Mouse (Mus musculus): Measurements from ENCODE around the gene Itpk1. TPM values are rescaled to one million over a fixed set of nuclear protein-coding genes. Genes with fewer than 3 reads are reported as not detected.
A peak's percentile ranks its signal among the peaks of the same experiment; 100 is the strongest.

The Itpk1 gene
- polyA plus RNA-seq, 1 experiment from 2014 or later: 40.6 TPM

DNA sequence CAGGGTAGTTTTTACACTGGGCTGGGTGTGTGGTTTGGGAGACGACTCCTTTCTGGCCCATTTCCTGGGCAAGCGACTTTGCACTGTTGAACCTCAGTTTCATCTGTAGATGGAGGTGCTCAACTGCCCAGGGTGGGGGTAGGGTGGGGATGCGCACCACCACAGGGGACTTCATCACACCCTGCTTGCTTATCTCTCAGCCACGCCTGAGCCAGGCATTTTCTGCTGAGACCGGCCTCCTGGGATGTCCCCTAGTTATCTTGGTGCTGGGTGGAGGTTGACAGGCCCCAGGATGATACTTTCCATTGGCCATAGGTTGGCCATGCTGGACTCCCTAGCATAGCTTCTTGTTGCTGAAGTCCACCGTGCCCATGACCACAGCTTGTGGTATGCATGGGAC, 139.6 kb downstream of the Itpk1 start:
- Histone ChIP-seq H3K4me3 (ENCODE audit: low read depth, low read length) (no peak overlapping the region), H3K4me2 (ENCODE audit: low read depth, low read length) (no peak overlapping the region), H3K9ac (replicated peaks; ENCODE audit: low read depth, low read length) (no peak overlapping the region), H3K27me3 (ENCODE audit: control insufficient read depth, insufficient read depth, low read length) (no peaks in the 10 kb centered on the region), H3K4me1 (ENCODE audit: control insufficient read depth, insufficient read depth, low read length) (no peaks in the 10 kb centered on the region), H3K36me3 (ENCODE audit: control insufficient read depth, insufficient read depth, low read length) (peaks cover 6% of the 10 kb centered on the region; the same call in 1 of the 2 replicates), H3K27ac (ENCODE audit: low read depth, low read length) (no peak overlapping the region), H3K9me3 (ENCODE audit: control insufficient read depth, low read length) (no peaks in the 10 kb centered on the region)
- 92% methylated on average over 6 of the region's 6 CpGs for WGBS
- no peak for ATAC-seq (ENCODE audit: low read depth)

DNA sequence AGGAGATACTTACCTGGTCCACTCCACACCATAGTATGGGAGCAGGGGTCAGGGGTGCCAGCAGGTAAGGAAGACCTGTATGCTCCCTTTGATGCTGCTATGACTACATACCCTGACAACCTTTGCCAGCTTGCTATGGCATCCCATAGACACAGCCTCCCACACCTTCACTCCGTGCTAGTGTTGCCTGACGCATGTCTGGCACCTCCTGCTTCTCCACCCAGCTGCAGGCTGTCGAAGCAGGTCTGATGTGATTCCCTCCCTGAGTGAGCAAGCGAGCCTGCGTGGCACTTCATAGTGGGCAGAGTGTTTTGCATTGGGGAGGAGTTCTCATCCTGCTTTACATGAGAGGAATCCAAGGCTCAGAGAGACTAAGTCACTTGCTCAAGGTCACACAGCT, 147.4 kb downstream of the Itpk1 start:
- no peak overlapping the region for H3K4me3 ChIP-seq (ENCODE audit: low read depth, low read length)
- H3K27me3 ChIP-seq (ENCODE audit: control insufficient read depth, insufficient read depth, low read length): no peaks in the 10 kb centered on the region
- H3K27ac ChIP-seq (ENCODE audit: low read depth, low read length): no peak overlapping the region
- no peaks in the 10 kb centered on the region for H3K9me3 ChIP-seq (ENCODE audit: control insufficient read depth, low read length)
- ATAC-seq (ENCODE audit: low read depth): no peak
- H3K9ac ChIP-seq (replicated peaks; ENCODE audit: low read depth, low read length): no peak overlapping the region
- 86% methylated on average over 5 of the region's 5 CpGs for WGBS
- no peaks in the 10 kb centered on the region; the same call in 1 of the 2 replicates for H3K36me3 ChIP-seq (ENCODE audit: control insufficient read depth, insufficient read depth, low read length)
- no peak overlapping the region for H3K4me2 ChIP-seq (ENCODE audit: low read depth, low read length)
- peaks cover 13% of the 10 kb centered on the region for H3K4me1 ChIP-seq (ENCODE audit: control insufficient read depth, insufficient read depth, low read length)

DNA sequence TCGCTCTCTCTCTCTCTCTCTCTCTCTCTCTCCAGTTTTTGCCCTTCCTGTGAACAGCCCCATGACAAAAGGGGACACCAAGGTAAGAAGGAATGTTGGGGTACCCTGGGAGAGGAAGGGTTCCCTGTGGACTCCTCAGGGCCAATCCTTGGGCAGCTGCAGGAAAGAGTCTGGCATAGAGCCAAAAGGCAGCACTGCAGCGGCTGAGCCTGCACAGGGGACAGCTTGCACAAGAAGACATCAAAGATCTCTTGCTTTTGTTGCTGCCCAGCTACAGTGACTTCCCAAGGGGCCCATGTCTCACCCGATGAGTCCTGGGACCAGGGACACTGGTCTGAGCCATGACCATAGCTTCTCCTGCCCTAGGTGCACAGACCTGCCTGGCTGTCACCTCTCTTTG, 148.9 kb downstream of the Itpk1 start:
- Histone ChIP-seq H3K27ac (ENCODE audit: low read depth, low read length) (0 out of 2 replicates have a peak overlapping the region, but pooled peaks have one; percentile 10), H3K4me2 (ENCODE audit: low read depth, low read length) (peak overlapping the region; percentile 71), H3K27me3 (ENCODE audit: control insufficient read depth, insufficient read depth, low read length) (no peaks in the 10 kb centered on the region), H3K4me3 (ENCODE audit: low read depth, low read length) (peak overlapping the region; percentile 59), H3K36me3 (ENCODE audit: control insufficient read depth, insufficient read depth, low read length) (no peaks in the 10 kb centered on the region; the same call in 1 of the 2 replicates), H3K4me1 (ENCODE audit: control insufficient read depth, insufficient read depth, low read length) (peaks cover 13% of the 10 kb centered on the region), H3K9ac (replicated peaks; ENCODE audit: low read depth, low read length) (peak overlapping the region; percentile 66; the same call in 1 of the 2 replicates), H3K9me3 (ENCODE audit: control insufficient read depth, low read length) (no peaks in the 10 kb centered on the region)
- ATAC-seq (ENCODE audit: low read depth): no peak
- 42% methylated on average over 3 of the region's 3 CpGs for WGBS

DNA sequence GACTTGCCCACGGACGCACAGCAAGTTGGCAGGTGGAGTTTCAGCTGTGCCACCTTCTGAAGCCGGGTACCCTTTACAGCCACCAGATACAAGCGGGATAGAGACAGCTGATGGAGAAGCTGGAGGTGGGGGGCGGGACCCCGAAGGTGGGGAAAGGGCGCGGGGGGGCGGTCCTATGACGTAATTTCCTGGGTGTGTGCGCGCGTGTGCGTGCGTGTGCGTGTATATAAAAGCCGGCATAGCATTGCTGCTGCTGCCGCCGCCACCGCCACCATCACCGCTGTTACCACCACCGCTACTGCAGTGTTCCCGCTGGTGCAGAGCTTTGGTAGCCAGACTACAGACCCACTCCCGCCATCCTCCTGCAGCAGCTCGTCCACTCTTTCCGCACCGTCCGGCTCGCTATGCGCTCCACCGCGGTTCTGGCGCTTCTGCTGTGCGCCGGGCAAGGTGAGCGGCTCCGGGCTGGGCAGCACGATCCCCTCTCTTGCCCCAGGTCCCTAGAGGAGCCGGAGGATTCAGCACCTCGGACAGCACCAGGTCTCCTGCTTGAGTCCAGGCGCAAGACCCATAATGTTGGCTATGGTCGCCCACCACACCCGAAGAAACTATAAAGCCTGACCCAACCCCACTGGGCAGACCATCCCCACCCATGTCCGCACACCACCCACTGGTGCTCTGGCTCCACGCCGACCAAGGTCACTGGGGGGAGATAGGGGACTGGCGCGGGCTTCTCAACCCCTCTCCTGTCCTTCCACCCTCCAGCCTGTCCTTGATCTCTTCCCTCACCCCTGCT, 149.8 kb downstream of the Itpk1 start, which contains the start of gene Chga:
Gene Chga (plus strand): TSS at position 249 of the 796 bp plus-strand sequence.
- Histone ChIP-seq H3K27me3 (ENCODE audit: control insufficient read depth, insufficient read depth, low read length) (no peaks in the 10 kb centered on the region), H3K9me3 (ENCODE audit: control insufficient read depth, low read length) (no peaks in the 10 kb centered on the region), H3K4me1 (ENCODE audit: control insufficient read depth, insufficient read depth, low read length) (peaks cover 13% of the 10 kb centered on the region), H3K36me3 (ENCODE audit: control insufficient read depth, insufficient read depth, low read length) (no peaks in the 10 kb centered on the region; the same call in 1 of the 2 replicates), H3K4me3 (ENCODE audit: low read depth, low read length) (peak within 1 kb of the TSS; percentile 59), H3K9ac (replicated peaks; ENCODE audit: low read depth, low read length) (peak within 1 kb of the TSS; percentile 66), H3K27ac (ENCODE audit: low read depth, low read length) (peak within 1 kb of the TSS; percentile 85), H3K4me2 (ENCODE audit: low read depth, low read length) (peak within 1 kb of the TSS; percentile 71)
- WGBS: 2% methylated on average over 48 of the region's 48 CpGs
- ATAC-seq (ENCODE audit: low read depth): peak; percentile 88

DNA sequence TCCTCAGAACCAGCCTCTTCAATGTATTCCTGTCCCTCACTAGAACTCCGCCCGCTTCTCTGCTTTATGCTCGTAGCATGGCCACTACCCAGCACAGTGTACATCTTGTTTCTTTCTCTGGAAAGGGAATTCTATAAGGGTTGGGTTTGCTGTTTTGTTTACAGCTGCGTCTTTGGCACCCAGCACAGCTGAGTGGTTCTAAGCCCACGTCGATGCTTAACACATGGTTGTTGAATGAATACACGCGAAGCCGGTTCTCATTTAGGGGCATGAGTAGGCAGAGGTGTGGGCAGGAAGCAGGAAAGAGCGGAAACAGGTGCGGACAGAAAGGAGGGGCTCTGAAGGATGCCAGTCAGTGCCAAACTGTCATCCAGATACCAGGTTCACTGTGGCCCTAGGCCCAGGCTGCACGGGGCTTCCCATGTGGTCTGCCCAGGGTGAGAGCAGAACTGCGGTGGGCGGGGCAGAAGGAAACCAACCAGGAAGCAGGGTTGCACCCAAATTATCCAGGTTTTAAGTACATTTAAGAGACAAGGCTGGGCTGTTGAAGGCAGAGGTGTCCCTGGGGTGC, 150.9 kb downstream of the Itpk1 start:
- Histone ChIP-seq H3K4me1 (ENCODE audit: control insufficient read depth, insufficient read depth, low read length) (peaks cover 13% of the 10 kb centered on the region), H3K27me3 (ENCODE audit: control insufficient read depth, insufficient read depth, low read length) (no peaks in the 10 kb centered on the region), H3K4me3 (ENCODE audit: low read depth, low read length) (peak overlapping the region; percentile 59; the same call in 1 of the 2 replicates), H3K9me3 (ENCODE audit: control insufficient read depth, low read length) (no peaks in the 10 kb centered on the region), H3K36me3 (ENCODE audit: control insufficient read depth, insufficient read depth, low read length) (no peaks in the 10 kb centered on the region), H3K9ac (replicated peaks; ENCODE audit: low read depth, low read length) (no peak overlapping the region), H3K4me2 (ENCODE audit: low read depth, low read length) (peak overlapping the region; percentile 71; the same call in 1 of the 2 replicates), H3K27ac (ENCODE audit: low read depth, low read length) (no peak overlapping the region)
- 76% methylated on average over 14 of the region's 14 CpGs for WGBS
- ATAC-seq (ENCODE audit: low read depth): peak; percentile 2; the same call in 1 of the 2 replicates

DNA sequence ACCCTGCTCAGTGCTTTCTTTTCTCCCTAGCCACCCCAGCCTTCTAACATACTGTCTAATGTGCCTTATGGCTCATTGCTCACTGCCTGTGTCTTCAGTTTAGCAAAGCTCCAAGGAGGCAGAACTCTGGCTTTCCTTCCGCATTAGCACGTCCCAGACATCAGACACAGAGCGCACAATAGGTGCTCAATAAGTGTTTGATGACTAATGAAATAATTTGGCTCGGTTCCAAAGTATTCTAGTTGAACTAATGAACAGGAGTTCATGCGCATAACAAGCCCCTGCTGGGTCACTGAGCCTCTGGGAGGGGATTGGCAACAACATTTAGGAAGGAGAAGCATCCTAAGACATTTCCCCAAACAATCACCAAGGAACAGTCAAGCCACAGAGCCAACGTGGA, 152.7 kb downstream of the Itpk1 start:
- no peaks in the 10 kb centered on the region for H3K27me3 ChIP-seq (ENCODE audit: control insufficient read depth, insufficient read depth, low read length)
- 43% methylated on average over 6 of the region's 6 CpGs for WGBS
- no peak overlapping the region for H3K4me2 ChIP-seq (ENCODE audit: low read depth, low read length)
- H3K4me1 ChIP-seq (ENCODE audit: control insufficient read depth, insufficient read depth, low read length): peaks cover 13% of the 10 kb centered on the region
- no peak for ATAC-seq (ENCODE audit: low read depth)
- no peaks in the 10 kb centered on the region for H3K36me3 ChIP-seq (ENCODE audit: control insufficient read depth, insufficient read depth, low read length)
- H3K4me3 ChIP-seq (ENCODE audit: low read depth, low read length): no peak overlapping the region
- H3K9ac ChIP-seq (replicated peaks; ENCODE audit: low read depth, low read length): no peak overlapping the region
- no peak overlapping the region for H3K27ac ChIP-seq (ENCODE audit: low read depth, low read length)
- no peaks in the 10 kb centered on the region for H3K9me3 ChIP-seq (ENCODE audit: control insufficient read depth, low read length)

DNA sequence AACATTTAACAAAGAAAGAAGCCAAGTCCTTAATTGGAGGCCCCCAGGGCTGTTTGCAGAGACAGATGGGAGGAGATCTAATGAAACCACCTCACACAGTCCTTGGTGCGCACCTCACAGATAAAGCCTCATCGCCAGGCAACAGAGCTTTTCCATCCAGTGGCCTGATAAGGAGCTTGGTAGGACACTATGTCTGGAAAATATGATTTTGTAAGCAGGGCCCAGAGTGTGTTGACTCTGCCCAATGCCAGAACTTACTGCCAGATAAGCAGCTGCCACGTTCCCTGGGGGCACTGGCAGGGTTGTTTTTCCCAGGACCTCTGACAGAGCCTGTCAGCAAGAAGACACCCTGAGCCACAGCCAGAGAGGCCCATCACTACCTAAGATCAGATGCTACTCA, 153.5 kb downstream of the Itpk1 start:
- no peak overlapping the region for H3K4me2 ChIP-seq (ENCODE audit: low read depth, low read length)
- no peak overlapping the region for H3K27ac ChIP-seq (ENCODE audit: low read depth, low read length)
- ATAC-seq (ENCODE audit: low read depth): no peak
- H3K4me3 ChIP-seq (ENCODE audit: low read depth, low read length): no peak overlapping the region
- no peaks in the 10 kb centered on the region for H3K9me3 ChIP-seq (ENCODE audit: control insufficient read depth, low read length)
- no peaks in the 10 kb centered on the region for H3K27me3 ChIP-seq (ENCODE audit: control insufficient read depth, insufficient read depth, low read length)
- whole genome bisulfite sequencing: 65% methylated on average over 3 of the region's 3 CpGs
- no peak overlapping the region for H3K9ac ChIP-seq (replicated peaks; ENCODE audit: low read depth, low read length)
- no peaks in the 10 kb centered on the region for H3K36me3 ChIP-seq (ENCODE audit: control insufficient read depth, insufficient read depth, low read length)
- peaks cover 13% of the 10 kb centered on the region for H3K4me1 ChIP-seq (ENCODE audit: control insufficient read depth, insufficient read depth, low read length)

DNA sequence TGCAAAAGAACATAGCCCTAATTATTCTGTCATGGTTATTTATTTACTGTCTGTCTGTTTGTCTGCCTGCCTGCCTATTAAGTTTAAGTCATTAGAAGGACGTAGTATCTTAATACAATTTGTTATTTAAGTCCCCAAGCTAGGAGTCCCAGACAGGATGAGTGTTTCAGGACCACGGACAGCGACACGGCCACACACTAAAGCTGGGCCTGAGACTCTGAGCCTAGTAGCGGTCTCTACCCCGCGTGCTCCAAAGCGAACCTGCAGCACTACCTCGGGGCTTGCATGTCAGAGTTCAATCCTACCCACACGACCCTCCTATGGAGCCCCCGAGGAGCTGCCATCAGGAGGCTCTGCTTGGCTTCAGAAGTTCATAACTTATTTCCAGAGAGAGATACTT, 154.2 kb downstream of the Itpk1 start:
- Histone ChIP-seq H3K9ac (replicated peaks; ENCODE audit: low read depth, low read length) (no peak overlapping the region), H3K4me2 (ENCODE audit: low read depth, low read length) (no peak overlapping the region), H3K27ac (ENCODE audit: low read depth, low read length) (no peak overlapping the region), H3K27me3 (ENCODE audit: control insufficient read depth, insufficient read depth, low read length) (no peaks in the 10 kb centered on the region), H3K4me3 (ENCODE audit: low read depth, low read length) (no peak overlapping the region), H3K4me1 (ENCODE audit: control insufficient read depth, insufficient read depth, low read length) (peaks cover 8% of the 10 kb centered on the region), H3K9me3 (ENCODE audit: control insufficient read depth, low read length) (no peaks in the 10 kb centered on the region), H3K36me3 (ENCODE audit: control insufficient read depth, insufficient read depth, low read length) (no peaks in the 10 kb centered on the region)
- no peak for ATAC-seq (ENCODE audit: low read depth)
- WGBS: 6% methylated on average over 11 of the region's 11 CpGs

DNA sequence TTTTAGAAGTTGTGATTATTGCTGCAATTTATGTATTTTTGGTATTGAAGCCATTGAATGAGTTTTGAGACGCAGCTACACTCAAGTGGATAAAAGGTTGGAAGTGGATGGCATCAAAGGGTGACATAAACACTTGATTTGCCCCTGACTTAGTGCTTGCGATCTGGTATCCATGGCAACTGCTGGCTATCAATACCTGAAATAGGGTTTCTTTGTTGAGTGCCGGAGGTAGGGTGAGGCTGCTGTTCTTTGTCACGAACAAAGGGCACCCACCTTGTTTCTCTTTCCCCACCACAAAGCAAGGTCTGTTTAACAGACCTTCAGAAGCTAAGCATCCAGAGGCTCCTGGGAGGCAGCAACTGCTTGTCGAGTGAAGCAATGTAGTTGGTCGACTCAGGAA, 159.6 kb downstream of the Itpk1 start:
- no peaks in the 10 kb centered on the region for H3K27me3 ChIP-seq (ENCODE audit: control insufficient read depth, insufficient read depth, low read length)
- no peak for ATAC-seq (ENCODE audit: low read depth)
- no peak overlapping the region for H3K9ac ChIP-seq (replicated peaks; ENCODE audit: low read depth, low read length)
- H3K4me1 ChIP-seq (ENCODE audit: control insufficient read depth, insufficient read depth, low read length): no peaks in the 10 kb centered on the region
- H3K4me2 ChIP-seq (ENCODE audit: low read depth, low read length): no peak overlapping the region
- H3K4me3 ChIP-seq (ENCODE audit: low read depth, low read length): no peak overlapping the region
- H3K36me3 ChIP-seq (ENCODE audit: control insufficient read depth, insufficient read depth, low read length): no peaks in the 10 kb centered on the region
- no peak overlapping the region for H3K27ac ChIP-seq (ENCODE audit: low read depth, low read length)
- 58% methylated on average over 6 of the region's 6 CpGs for WGBS
- H3K9me3 ChIP-seq (ENCODE audit: control insufficient read depth, low read length): no peaks in the 10 kb centered on the region

Data from neural tube, embryonic 14.5 days (tissue).